Mouse (Mus musculus) ES-E14 (cell line): ENCODE measurements around the gene Klk1b1. TPM values are rescaled to one million over a fixed set of nuclear protein-coding genes. Genes with fewer than 3 reads are reported as not detected.
"Not testable (repeated sequence)": the region's sequence is repeated elsewhere in the genome, so short reads cannot be mapped to it uniquely, and the experiment has no call there.

ENCODE experiments used
- DNase-seq: peaks from one replicate; pipeline ENCODE4 v3.0.0-alpha.2; 2013; ENCODE audit warnings: low read depth, low spot score
- H3K27ac ChIP-seq: 2 replicates; pipeline ENCODE4 v1.5.1; 2012; ENCODE audit warnings: low read depth, mild to moderate bottlenecking, low read length, moderate library complexity, mixed read lengths; ENCODE audit not compliant: poor library complexity, insufficient read depth, severe bottlenecking
- H3K36me3 ChIP-seq: 2 replicates; pipeline ENCODE4 v1.6.1; 2012; ENCODE audit warnings: mild to moderate bottlenecking, low read length, moderate library complexity, mixed read lengths; ENCODE audit not compliant: control insufficient read depth, poor library complexity, insufficient read depth, severe bottlenecking
- H3K4me1 ChIP-seq, 2 experiments: fragments of 150-350 bp in 1 of 2; sonication (generic) in 1 of 2; 2 replicates each; pipeline ENCODE4 v1.6.1; 2012; ENCODE audit warnings: low read length in 2 of 2, mild to moderate bottlenecking in 1 of 2, mixed read lengths in 1 of 2; ENCODE audit not compliant: control insufficient read depth in 2 of 2, insufficient read depth in 2 of 2, poor library complexity in 1 of 2
- H3K4me3 ChIP-seq, 2 experiments: fragments of 150-350 bp in 1 of 2; sonication (generic) in 1 of 2; 2 replicates each; pipeline ENCODE4 v1.5.1; 2012; ENCODE audit warnings: low read length in 2 of 2, low read depth in 1 of 2, mild to moderate bottlenecking in 1 of 2, mixed read lengths in 1 of 2; ENCODE audit not compliant: insufficient read depth in 1 of 2, poor library complexity in 1 of 2, severe bottlenecking in 1 of 2
- H3K9ac ChIP-seq: 2 replicates; pipeline ENCODE4 v1.6.1; 2012; ENCODE audit warnings: low read depth, mild to moderate bottlenecking, low read length, mixed read lengths; ENCODE audit not compliant: poor library complexity, insufficient read depth, severe bottlenecking
- H3K9me3 ChIP-seq: fragments of 150-350 bp; sonication (generic); 2 replicates; pipeline ENCODE4 v1.6.1; 2012; ENCODE audit warnings: low read depth, mild to moderate bottlenecking, low read length; ENCODE audit not compliant: control insufficient read depth, insufficient read depth
- CHD2 ChIP-seq: IDR thresholded peaks from 2 replicates; pipeline ENCODE4 v1.6.1; 2014; ENCODE audit warnings: mild to moderate bottlenecking, low read depth, low read length, inconsistent platforms
- HCFC1 ChIP-seq: IDR thresholded peaks from 2 replicates; pipeline ENCODE4 v1.6.1; 2012; ENCODE audit warnings: low read length, inconsistent platforms, borderline replicate concordance; ENCODE audit not compliant: insufficient read depth
- MAFK ChIP-seq: IDR thresholded peaks from 2 replicates; pipeline ENCODE4 v1.6.1; 2014; ENCODE audit warnings: mild to moderate bottlenecking, low read depth, low read length, inconsistent platforms; ENCODE audit not compliant: insufficient read depth
- ZC3H11A ChIP-seq: IDR thresholded peaks from 2 replicates; pipeline ENCODE4 v1.6.1; 2012; ENCODE audit warnings: low read depth, mild to moderate bottlenecking, inconsistent platforms, low read length, borderline replicate concordance
- ZNF384 ChIP-seq: IDR thresholded peaks from 2 replicates; pipeline ENCODE4 v1.6.1; 2012; ENCODE audit warnings: low read depth, low read length, inconsistent platforms
- in situ Hi-C, 2 experiments: fragments of 600-800 bp; cut with MboI; formaldehyde crosslinking; loops; one replicate each; pipeline ENCODE4 v1.15.1; 2025; ENCODE audit warnings: low sequenced_read_pairs in 2 of 2, inconsistent platforms in 1 of 2; ENCODE audit not compliant: unreplicated experiment in 2 of 2
- total RNA-seq: library from RNA; depleted of rRNA; stranded (reverse); fragments of 300-350 nt; gene quantifications from 2 replicates; pipeline ENCODE4 v1.2.3, GENCODE M21; 2012

The Klk1b1 gene
- total RNA-seq, 1 experiment: not detected

- DNase-seq: no peak
- Histone ChIP-seq H3K4me3 (no peak overlapping the region), H3K9me3 (no peaks in the 10 kb centered on the region), H3K36me3 (no peaks in the 10 kb centered on the region), H3K9ac (no peak overlapping the region), H3K27ac (no peak overlapping the region), H3K4me1 (peaks cover 0 to 2% of the 10 kb centered on the region in 2 experiments; a peak in 1 of 4 replicates)
- in situ Hi-C loops: no loop called here
- TF ChIP-seq ZNF384 (no peak), MAFK (no peak), ZC3H11A (no peak), CHD2 (no peak), HCFC1 (no peak)
These were observed 19.1 kb downstream of the Klk1b1 start for GRCm38 (mm10) chr7:43985657-43986056.

- H3K27ac ChIP-seq, H3K9ac ChIP-seq, DNase-seq, in situ Hi-C loops, H3K4me1 ChIP-seq, H3K36me3 ChIP-seq, H3K4me3 ChIP-seq, H3K9me3 ChIP-seq: not testable (repeated sequence)
These were observed 28.3 kb downstream of the Klk1b1 start for GRCm38 (mm10) chr7:43994821-43995220.

GRCm38 (mm10) chr7:43995577-43995976 is 29.0 kb downstream of the Klk1b1 start, which contains the start of gene Klk1b11:
Klk1b11 (plus strand) TSS chr7:43995877.
- H3K9ac ChIP-seq, H3K27ac ChIP-seq, H3K9me3 ChIP-seq, H3K4me1 ChIP-seq, H3K4me3 ChIP-seq, DNase-seq, in situ Hi-C loops, H3K36me3 ChIP-seq: not testable (repeated sequence)

- in situ Hi-C loops: no loop called here
- no peaks in the 10 kb centered on the region for H3K4me1 ChIP-seq
- H3K27ac ChIP-seq: no peak overlapping the region
- no peak overlapping the region for H3K4me3 ChIP-seq
- H3K9me3 ChIP-seq: no peaks in the 10 kb centered on the region
- H3K9ac ChIP-seq: no peak overlapping the region
- no peak for DNase-seq
- TF ChIP-seq ZC3H11A: no peak
- TF ChIP-seq HCFC1: no peak
- TF ChIP-seq CHD2: no peak
- TF ChIP-seq MAFK: no peak
- no peak for TF ChIP-seq ZNF384
- no peaks in the 10 kb centered on the region for H3K36me3 ChIP-seq
These were observed 38.3 kb downstream of the Klk1b1 start for GRCm38 (mm10) chr7:44004847-44005246.

- DNase-seq, H3K36me3 ChIP-seq, H3K4me3 ChIP-seq, H3K9me3 ChIP-seq, H3K27ac ChIP-seq, H3K4me1 ChIP-seq, H3K9ac ChIP-seq: not testable (repeated sequence)
- in situ Hi-C loops: loop anchor here in 1 of 2 experiments (5.0 kb wide), 1 partner anchor 205 kb away; the partner anchor contains the start of gene Klk1b5
These were observed 45.3 kb downstream of the Klk1b1 start, which contains the start of gene Klk1b26 for GRCm38 (mm10) chr7:44011868-44012267. Klk1b26 (plus strand) TSS chr7:44012168.

GRCm38 (mm10) chr7:44014666-44015065 is 48.1 kb downstream of the Klk1b1 start:
- H3K27ac ChIP-seq, H3K4me1 ChIP-seq, H3K4me3 ChIP-seq, H3K9ac ChIP-seq, H3K36me3 ChIP-seq, DNase-seq, H3K9me3 ChIP-seq: not testable (repeated sequence)
- in situ Hi-C loops: loop anchor here in 1 of 2 experiments (5.0 kb wide), 1 partner anchor 203 kb away; the partner anchor contains the start of gene Klk1b5
